Mouse (Mus musculus): ENCODE results near the gene Tdrd9.
"Not testable (repeated sequence)": the region's sequence is repeated elsewhere in the genome, so short reads cannot be mapped to it uniquely, and the experiment has no call there.

Tdrd9 gene

GRCm38 (mm10) chr12:111971231-111971686, at the start of gene Tdrd9:
Gene Tdrd9 (plus strand): TSS chr12:111971559.
- DNase-seq (ENCODE audit: extremely low spot score, low spot score), result no peak

DNA sequence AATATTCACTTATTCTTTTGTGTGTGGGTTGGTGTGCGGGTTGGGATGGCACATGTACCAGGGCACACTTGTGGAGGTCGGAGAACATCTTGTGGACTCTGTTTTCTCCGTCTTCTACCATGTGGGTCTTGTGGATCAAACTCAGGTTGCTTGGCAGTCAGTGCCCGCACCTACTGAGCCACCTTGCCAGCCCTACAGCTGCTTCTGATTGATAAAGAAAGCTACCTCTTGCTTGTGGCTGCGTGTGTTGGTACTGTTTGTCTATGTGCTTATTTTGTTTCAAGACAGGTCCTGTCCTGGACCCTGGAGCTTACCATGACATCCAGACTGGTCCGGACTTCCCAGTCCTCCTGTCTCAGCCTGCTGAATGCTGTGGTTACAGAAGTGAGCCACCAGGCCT, 48.2 kb upstream of the Tdrd9 start:
- no peak for DNase-seq (ENCODE audit: extremely low spot score, low spot score)

DNA sequence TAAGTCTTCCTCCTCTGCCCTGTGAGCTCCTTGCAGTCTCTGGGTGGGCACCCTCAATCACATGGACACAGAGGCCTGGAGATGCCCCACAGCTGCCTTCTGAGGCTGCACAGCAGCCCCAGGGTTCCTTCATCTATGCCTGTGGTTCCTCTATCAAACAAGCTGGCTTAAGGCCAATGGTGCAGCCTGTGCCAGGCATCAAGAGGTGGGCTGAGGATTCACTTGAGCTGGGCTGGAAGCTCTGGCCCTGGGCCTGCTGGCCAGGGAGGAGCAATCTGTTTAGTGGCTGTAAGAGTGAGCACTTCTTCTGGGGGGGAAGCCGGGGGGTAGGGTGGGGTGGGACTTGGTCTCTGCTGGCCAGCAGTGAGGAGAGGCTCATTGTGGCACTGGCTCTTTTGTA, 44.0 kb upstream of the Tdrd9 start:
- no peak for DNase-seq (ENCODE audit: extremely low spot score, low spot score)

GRCm38 (mm10) chr12:111928411-111928966, 42.9 kb upstream of the Tdrd9 start:
- no peak for DNase-seq (ENCODE audit: extremely low spot score, low spot score)

- DNase-seq (ENCODE audit: extremely low spot score, low spot score), result no peak
These were observed 39.8 kb upstream of the Tdrd9 start for GRCm38 (mm10) chr12:111931411-111932025.

GRCm38 (mm10) chr12:111932513-111932912, 38.8 kb upstream of the Tdrd9 start:
- no peak for DNase-seq (ENCODE audit: extremely low spot score, low spot score)

DNA sequence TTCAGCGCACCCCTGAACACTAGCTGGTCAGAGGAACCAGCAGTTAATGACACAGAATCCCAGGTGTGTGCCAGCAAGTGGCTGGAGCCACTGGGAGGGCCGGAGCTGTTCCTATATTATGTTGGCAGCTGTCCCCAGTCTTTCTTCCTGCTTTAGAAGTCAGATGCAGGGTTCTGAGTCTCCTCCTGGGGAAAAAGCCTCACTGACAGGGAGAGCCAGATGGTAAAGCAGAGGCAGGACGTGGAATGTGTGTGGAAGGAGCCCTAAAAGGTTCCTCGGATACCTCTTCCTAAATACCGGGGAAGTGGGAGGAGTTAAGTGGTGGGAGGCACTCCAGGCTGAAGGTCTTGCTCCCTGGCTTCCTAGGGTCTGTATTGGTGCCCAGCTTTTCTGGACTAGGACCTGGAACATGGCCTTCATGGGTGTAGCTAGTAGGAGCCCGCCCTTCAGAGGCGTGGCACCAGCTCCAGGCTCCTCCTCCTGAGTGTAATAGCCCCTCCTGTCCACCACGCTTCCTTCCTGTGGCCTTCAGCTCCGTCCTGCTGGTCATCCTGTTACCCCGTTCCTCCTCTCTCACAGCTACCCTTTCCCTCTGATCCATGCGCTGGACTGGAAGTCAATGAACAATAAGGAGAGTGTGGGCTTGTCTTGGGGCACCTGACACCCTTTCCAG, 38.2 kb upstream of the Tdrd9 start:
- DNase-seq (ENCODE audit: extremely low spot score, low spot score), result no peak

- no peak for DNase-seq (ENCODE audit: extremely low spot score, low spot score)
These were observed 37.4 kb upstream of the Tdrd9 start for GRCm38 (mm10) chr12:111933971-111934370.

GRCm38 (mm10) chr12:111936706-111937550, 34.4 kb upstream of the Tdrd9 start:
- no peak for DNase-seq (ENCODE audit: extremely low spot score, low spot score)

DNA sequence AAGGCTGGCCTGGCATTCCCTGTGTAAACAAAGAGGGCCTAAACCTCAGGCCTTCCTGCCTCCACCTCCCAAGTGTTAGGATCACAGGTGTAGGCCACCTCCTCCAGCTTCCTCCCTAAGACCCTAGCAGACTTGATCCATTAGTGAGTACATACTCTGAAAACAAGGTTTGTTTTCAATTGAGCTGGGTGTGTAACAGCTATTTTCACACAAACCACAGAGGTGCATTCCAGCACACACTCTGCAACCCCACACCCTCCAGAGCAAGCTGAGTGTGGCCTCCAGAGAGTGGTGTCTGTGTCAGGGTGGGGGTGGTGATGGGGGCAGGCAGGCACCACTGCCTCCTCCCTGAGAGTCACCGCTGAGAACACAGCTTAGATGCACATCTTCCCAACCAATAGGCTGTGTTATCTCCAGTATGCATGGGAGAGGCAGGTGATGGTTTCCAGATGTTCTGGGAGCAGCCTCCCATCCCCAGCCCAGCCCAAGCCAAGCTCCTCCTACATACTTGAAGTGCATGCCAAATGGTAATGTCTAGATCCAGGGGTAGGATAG, 32.7 kb upstream of the Tdrd9 start:
- DNase-seq (ENCODE audit: extremely low spot score, low spot score), result peak; percentile 60

GRCm38 (mm10) chr12:111943421-111944064, 27.8 kb upstream of the Tdrd9 start:
- no peak for DNase-seq (ENCODE audit: extremely low spot score, low spot score)

DNA sequence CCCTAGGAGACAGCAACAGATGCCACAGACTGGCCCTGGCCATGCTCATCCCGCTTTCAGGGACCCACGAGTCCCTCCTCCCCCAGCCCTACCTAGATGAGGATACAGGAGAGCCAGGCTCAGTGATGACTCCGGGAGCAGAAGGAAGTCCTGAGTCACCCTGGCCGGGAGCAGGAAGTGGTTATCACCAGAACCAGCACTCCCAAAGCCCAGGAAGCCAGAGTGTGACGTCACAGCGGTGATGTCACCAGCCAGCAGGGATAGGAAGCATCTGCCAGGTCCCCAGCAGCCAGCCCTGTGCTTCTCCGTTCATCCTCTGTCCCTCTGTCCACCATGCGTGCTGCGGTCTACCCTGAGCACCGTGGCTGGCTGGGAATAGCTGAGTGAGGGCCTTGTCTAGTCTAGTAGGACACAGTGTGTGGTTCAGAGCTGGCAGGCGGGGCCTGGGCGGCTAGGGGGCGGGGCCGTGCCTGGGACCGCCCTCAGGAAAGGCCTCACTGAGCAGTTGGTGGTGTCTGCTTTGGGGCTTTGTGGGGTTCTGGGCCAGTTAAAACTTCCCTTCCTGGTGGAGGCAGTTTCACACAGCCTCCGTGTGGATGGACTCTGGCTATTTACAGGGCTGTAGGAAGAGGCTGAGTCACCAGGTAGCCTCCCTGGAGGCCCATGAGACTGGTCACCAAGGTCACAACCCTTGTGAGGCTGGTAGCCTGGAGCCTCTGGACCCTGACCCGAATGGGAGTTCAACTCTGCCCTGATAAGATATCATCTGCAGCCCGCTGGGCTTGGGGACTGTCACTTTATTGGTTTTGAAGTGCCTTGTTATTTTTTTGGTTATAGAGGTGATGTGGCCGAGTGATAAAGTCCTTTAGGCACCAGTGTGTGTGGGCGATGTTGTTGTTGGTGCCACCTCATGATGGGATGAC, 27.0 kb upstream of the Tdrd9 start:
- DNase-seq (ENCODE audit: extremely low spot score, low spot score), result not testable (repeated sequence)

DNA sequence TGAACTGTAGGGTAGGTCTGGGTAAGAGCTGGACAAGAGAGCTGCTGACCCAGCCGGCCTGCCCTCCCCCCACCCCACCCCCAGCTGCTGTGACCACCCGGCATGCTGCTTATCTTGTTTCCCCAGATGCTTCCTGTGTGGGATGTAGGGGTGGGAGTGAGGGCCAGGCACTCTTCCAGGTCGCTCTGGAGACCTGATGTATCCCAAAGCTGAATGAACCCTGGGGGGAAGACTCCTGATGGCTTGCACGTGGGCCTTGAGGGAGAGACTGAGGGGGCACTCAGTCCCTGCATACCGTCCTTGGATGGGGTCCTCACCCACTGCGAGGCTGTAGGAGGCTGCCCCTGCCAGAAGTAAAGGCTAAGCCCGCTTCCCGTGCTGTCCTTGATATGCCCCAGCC, 26.2 kb upstream of the Tdrd9 start:
- DNase-seq (ENCODE audit: extremely low spot score, low spot score), result no peak

DNA sequence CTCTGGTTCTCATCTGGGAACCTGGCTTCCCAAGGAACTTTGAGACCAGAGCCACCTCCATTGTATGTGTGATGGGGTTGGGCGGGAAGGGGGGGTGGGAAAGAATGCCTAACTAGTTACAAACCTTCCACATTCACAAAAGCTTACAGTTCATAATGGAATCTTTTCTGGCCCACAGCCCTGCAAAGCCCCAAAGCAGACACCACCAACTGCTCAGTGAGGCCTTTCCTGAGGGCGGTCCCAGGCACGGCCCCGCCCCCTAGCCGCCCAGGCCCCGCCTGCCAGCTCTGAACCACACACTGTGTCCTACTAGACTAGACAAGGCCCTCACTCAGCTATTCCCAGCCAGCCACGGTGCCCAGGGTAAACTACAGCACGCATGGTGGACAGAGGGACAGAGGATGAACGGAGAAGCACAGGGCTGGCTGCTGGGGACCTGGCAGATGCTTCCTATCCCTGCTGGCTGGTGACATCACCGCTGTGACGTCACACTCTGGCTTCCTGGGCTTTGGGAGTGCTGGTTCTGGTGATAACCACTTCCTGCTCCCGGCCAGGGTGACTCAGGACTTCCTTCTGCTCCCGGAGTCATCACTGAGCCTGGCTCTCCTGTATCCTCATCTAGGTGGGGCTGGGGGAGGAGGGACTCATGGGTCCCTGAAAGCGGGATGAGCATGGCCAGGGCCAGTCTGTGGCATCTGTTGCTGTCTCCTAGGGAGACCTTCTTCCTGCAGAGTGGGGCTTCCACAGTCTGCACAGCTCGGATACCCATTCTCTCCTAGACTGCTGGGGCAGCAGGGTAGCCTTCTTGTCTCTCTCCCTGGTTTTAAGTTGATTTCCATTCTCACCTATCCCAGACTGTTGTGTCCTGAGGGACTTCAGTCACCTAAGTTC, 25.3 kb upstream of the Tdrd9 start:
- DNase-seq (ENCODE audit: extremely low spot score, low spot score), result not testable (repeated sequence)

GRCm38 (mm10) chr12:111946716-111947115, 24.6 kb upstream of the Tdrd9 start:
- DNase-seq (ENCODE audit: extremely low spot score, low spot score), result no peak

GRCm38 (mm10) chr12:111950486-111950885, 20.9 kb upstream of the Tdrd9 start:
- DNase-seq (ENCODE audit: extremely low spot score, low spot score), result no peak

DNA sequence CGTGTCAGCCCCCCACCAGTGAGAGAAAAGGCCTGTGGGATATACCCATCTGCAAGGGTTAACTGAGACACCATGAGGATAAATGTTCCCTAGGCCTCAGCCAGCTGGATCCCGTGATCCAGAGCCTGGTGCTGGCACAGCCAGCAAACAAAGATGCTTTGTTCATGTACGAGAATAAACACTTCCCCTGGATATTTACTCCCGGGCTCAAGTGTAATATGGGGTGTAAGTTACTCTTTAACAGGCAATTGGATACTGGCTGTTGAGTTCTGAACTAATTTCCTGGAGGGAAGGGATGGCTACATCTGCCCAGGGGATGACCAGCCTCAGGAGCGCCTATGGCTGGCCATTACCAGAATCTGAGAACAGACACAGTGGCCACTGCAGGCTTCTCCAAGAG, 19.7 kb upstream of the Tdrd9 start:
- DNase-seq (ENCODE audit: extremely low spot score, low spot score), result no peak

GRCm38 (mm10) chr12:111956173-111956572, 15.2 kb upstream of the Tdrd9 start:
- no peak for DNase-seq (ENCODE audit: extremely low spot score, low spot score)
